Comparison of ENCODE assay signal across 22 mouse cellular contexts in genomic region chr16:21116078-21116477, GRCm38 (mm10). TPM values are rescaled to one million over a fixed set of nuclear protein-coding genes. Genes with fewer than 3 reads are reported as not detected.
"Had no signal": no experiment of that assay in that cellular context is flagged by ENCODE, and none has a peak within 500 bp of the region (broad histone marks: within the 10 kb centered on the region; RNA-seq: fewer than 3 reads in every experiment).

No protein-coding gene starts in this region.

- H3K4me2 ChIP-seq: liver, embryonic 12.5 days; lung, embryonic 14.5 days; midbrain, embryonic 11.5 days; midbrain, embryonic 13.5 days; midbrain, embryonic 15.5 days; neural tube, embryonic 12.5 days; stomach, embryonic 15.5 days had no signal

- H3K9ac ChIP-seq: liver, embryonic 12.5 days; liver, embryonic 14.5 days; lung, embryonic 14.5 days; midbrain, embryonic 13.5 days; midbrain, embryonic 15.5 days; neural tube, embryonic 12.5 days; stomach, embryonic 15.5 days had no signal

- DNase-seq: lung, adult 18-20 months; lung, embryonic 14.5 days; lung, postnatal 10 days; lung, postnatal 4 days; right cerebral cortex, postnatal 14 days; thymus, adult 18-20 months; thymus, postnatal 14 days; thymus, postnatal 36 days had no signal

- H3K4me3 ChIP-seq: liver, embryonic 12.5 days; midbrain, embryonic 13.5 days; midbrain, embryonic 15.5 days; myocyte; neural tube, embryonic 12.5 days; stomach, embryonic 15.5 days had no signal

- H3K4me1 ChIP-seq: liver, embryonic 12.5 days; midbrain, embryonic 13.5 days; midbrain, embryonic 15.5 days; neural tube, embryonic 12.5 days; stomach, embryonic 15.5 days had no signal

- H3K9me3 ChIP-seq: liver, embryonic 12.5 days; midbrain, embryonic 13.5 days; midbrain, embryonic 15.5 days; neural tube, embryonic 12.5 days; stomach, embryonic 15.5 days had no signal

- H3K36me3 ChIP-seq: liver, embryonic 12.5 days; midbrain, embryonic 13.5 days; midbrain, embryonic 15.5 days; neural tube, embryonic 12.5 days; stomach, embryonic 15.5 days had no signal

- H3K27ac ChIP-seq: liver, embryonic 12.5 days; liver, embryonic 14.5 days; midbrain, embryonic 13.5 days; midbrain, embryonic 15.5 days; neural tube, embryonic 12.5 days; stomach, embryonic 15.5 days; stomach, postnatal 0 days had no signal

- H3K27me3 ChIP-seq: liver, embryonic 12.5 days; midbrain, embryonic 13.5 days; midbrain, embryonic 15.5 days; neural tube, embryonic 12.5 days; stomach, embryonic 15.5 days had no signal

- ATAC-seq: liver, embryonic 12.5 days; midbrain, embryonic 13.5 days; midbrain, embryonic 15.5 days had no signal

RNA-seq across cellular contexts. Expression of gene Teddm3, which starts 37.7 kb away (rescaled TPM):
- total RNA-seq: megakaryocyte, adult 5-6 weeks; megakaryocyte-erythroid progenitor cell, adult 5-6 weeks had no signal
- polyA plus RNA-seq: liver, embryonic 12.5 days; liver, embryonic 14.5 days; liver, embryonic 16.5 days; lung, embryonic 14.5 days; lung, embryonic 16.5 days; midbrain, embryonic 11.5 days; midbrain, embryonic 13.5 days; midbrain, embryonic 15.5 days; neural tube, embryonic 12.5 days; testis, adult 2 months had no signal
